Mouse (Mus musculus) myocyte (in vitro differentiated cells): ENCODE results near the gene Zbtb8os.

Experiments
- CEBPB ChIP-seq: IDR thresholded peaks from 2 replicates; pipeline ENCODE4 v1.6.1; 2011; ENCODE audit warnings: mild to moderate bottlenecking, moderate library complexity; ENCODE audit not compliant: poor library complexity, insufficient read depth, severe bottlenecking
- MYOG ChIP-seq, 3 experiments: IDR thresholded peaks; one replicate each; pipeline ENCODE4 v1.6.1; 2011; ENCODE audit warnings: control low read depth in 2 of 3, low read depth in 2 of 3, mild to moderate bottlenecking in 2 of 3; ENCODE audit not compliant: insufficient read length in 2 of 3, control insufficient read depth in 1 of 3, insufficient read depth in 1 of 3
- POLR2A ChIP-seq: IDR thresholded peaks from one replicate; pipeline ENCODE4 v1.6.1; 2011; ENCODE audit warnings: low read depth, mild to moderate bottlenecking, control low read depth, moderate library complexity; ENCODE audit not compliant: insufficient read length
- SRF ChIP-seq: IDR thresholded peaks from one replicate; pipeline ENCODE4 v1.6.1; 2011; ENCODE audit warnings: low read depth; ENCODE audit not compliant: control insufficient read depth, insufficient read length

- TF ChIP-seq SRF (no peak), POLR2A (no peak), MYOG (IDR thresholded peaks at IDR 0.05; ENCODE audit: control insufficient read depth in 1 of 3, insufficient read depth in 1 of 3, insufficient read length in 2 of 3, low read depth in 2 of 3) (no peak), CEBPB (no peak)
Measured at GRCm38 (mm10) chr4:129297724-129298123, 37.8 kb upstream of the Zbtb8os start.
